8 mouse cellular contexts compared by ENCODE assay signal in the genomic region with DNA sequence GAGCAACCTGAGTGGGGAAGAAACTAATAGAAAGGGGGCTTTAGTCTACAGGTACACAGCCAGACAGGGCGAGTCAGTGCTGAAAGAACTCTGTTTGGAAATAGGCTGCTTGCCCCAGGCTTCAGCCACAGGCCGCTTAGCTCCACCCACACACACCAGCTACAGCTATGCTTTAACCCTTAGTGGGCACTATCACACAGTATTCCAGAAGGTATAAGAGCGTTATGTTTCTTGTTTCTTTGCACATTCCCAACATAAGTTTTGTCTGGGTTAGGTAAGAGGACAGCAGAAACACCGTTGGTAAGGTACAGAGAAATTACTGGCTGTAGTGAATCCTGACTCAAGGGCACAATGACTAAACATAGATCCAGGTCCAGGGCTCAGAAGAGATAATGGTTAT.
DNase-seq lines count a peak whose midpoint lies in the region; ATAC-seq lines count a peak whose summit lies in the region.

No protein-coding gene starts in this region.

- peak overlapping the region; percentile 1 for H3K9ac ChIP-seq in heart, embryonic 13.5 days

- 7% methylated on average over 4 of the region's 4 CpGs for WGBS in heart, embryonic 13.5 days

- H3K27ac ChIP-seq in heart, embryonic 13.5 days (replicated peaks): peak overlapping the region; percentile 75

- peak overlapping the region; percentile 72 for H3K4me2 ChIP-seq in heart, embryonic 13.5 days

- peaks cover 23% of the 10 kb centered on the region for H3K4me1 ChIP-seq in heart, embryonic 13.5 days

- H3K27me3 ChIP-seq in heart, embryonic 13.5 days (replicated peaks): no peaks in the 10 kb centered on the region

- peak; percentile 8 for DNase-seq in ovary, adult 18-20 months (ENCODE audit: low spot score)
- no peak for DNase-seq in ovary, postnatal 14 days (ENCODE audit: low spot score)
- DNase-seq in cerebellum, postnatal 14 days: peak; percentile 63 to 73
- peak; percentile 55 for DNase-seq in kidney, postnatal 10 days
- DNase-seq in spleen, postnatal 36 days (ENCODE audit: low spot score in 2 of 2): no peak
- no peak for DNase-seq in layer of hippocampus, postnatal 36 days

- no peaks in the 10 kb centered on the region for H3K36me3 ChIP-seq in heart, embryonic 13.5 days

- no peaks in the 10 kb centered on the region for H3K9me3 ChIP-seq in heart, embryonic 13.5 days

- peak overlapping the region; percentile 16; the same call in 1 of the 2 replicates for H3K4me3 ChIP-seq in heart, embryonic 13.5 days

- ATAC-seq in heart, embryonic 13.5 days (ENCODE audit: extremely low read depth, insufficient number of reproducible peaks, low FRiP score, low TSS enrichment): no peak
- ATAC-seq in megakaryocyte-erythroid progenitor cell, adult 5-6 weeks (replicated peaks; ENCODE audit: low FRiP score, low TSS enrichment, poor library complexity, severe bottlenecking): peak; percentile 79

Comparison
In these comparisons a context has a peak if more than half of its experiments do, and no peak if none do; other contexts are left out.
1. DNase-seq: peak in ovary, adult 18-20 months (single experiment), cerebellum, postnatal 14 days (2 of 2) and kidney, postnatal 10 days (single experiment); none in ovary, postnatal 14 days (single experiment), spleen, postnatal 36 days (0 of 2) and layer of hippocampus, postnatal 36 days (0 of 2).